Mouse (Mus musculus): ENCODE measurements around the gene Adgrg6.

Gene Adgrg6

GRCm38 (mm10) chr10:14391025-14391639, 154.3 kb downstream of the Adgrg6 start:
- peak; percentile 77 for DNase-seq (ENCODE audit: low read depth, low spot score)

DNA sequence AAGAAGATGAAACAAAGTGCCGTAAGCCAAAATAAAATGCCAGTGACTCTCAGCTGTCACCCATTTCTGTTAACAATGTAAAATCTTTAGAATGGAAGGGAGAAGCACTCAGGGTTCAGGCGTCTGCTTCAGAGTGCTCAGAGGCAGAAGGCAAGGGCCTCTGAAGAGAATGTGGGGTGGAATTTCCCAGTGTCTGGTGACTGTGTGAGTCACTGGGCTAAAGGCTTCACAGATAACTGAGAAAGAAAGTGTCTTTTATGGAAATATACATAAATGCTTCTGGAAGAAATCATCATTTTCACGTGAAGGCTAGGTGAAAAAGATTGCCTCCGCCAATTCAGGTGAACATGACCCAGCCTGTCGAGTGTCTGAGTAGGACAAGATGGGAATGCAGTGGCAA, 159.9 kb downstream of the Adgrg6 start:
- DNase-seq (ENCODE audit: low read depth, low spot score) = no peak

DNA sequence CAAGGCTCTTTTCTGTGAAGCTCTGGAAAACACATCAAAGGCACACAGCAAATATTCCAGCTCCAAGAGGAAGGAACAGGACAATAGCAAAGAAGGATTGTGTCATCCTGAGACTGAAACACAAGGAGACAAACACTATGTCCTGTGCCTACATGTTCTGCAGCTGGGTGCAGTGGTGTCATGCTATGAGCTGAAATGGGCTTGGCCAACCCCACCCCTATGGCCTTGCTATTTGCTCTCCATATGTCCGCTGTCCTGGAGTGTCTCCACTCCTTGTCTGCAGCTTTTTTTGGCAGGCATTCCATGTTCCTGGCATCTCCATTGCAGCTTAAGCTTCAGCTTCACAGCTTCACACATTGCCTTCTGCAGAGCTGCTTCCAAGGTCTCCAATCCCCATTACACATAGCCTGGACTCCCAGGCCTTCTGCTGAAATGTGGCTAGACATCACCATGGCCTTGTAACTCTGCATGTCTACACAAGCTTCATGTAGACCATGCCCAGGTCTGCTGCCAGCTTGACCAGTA, 180.3 kb downstream of the Adgrg6 start:
- DNase-seq (ENCODE audit: low read depth, low spot score) = no peak

DNA sequence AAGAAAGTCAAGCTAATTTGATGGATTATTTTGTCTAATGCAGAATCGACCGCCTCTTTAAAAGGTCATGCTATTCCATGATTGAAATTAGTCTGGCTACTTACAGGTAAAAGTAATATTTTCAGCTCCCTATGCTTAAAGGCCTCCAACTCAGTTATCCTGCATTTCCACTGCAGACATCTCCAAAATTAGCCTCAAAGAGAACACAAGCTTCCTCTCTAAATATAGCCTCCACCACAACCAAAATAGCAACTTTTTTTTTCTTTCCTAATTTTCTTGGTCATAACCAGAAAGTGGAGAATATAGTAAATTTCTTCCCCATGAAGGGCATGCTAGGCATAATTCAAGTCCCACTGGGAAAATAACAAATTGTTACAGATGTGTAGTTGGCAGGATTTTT, 182.2 kb downstream of the Adgrg6 start:
- DNase-seq (ENCODE audit: low read depth, low spot score) = no peak

GRCm38 (mm10) chr10:14358271-14358670, 187.2 kb downstream of the Adgrg6 start:
- DNase-seq (ENCODE audit: low read depth, low spot score) = no peak
